Mouse (Mus musculus) left cerebral cortex, adult 2 months (tissue): ENCODE measurements around the gene Cdip1. TPM values are rescaled to one million over a fixed set of nuclear protein-coding genes. Genes with fewer than 3 reads are reported as not detected.
A peak's percentile ranks its signal among the peaks of the same experiment; 100 is the strongest.

Source experiments
- DNase-seq, 2 experiments: peaks; one replicate each; pipeline ENCODE4 v3.0.0; 2021 to 2022; ENCODE audit warnings: low spot score in 2 of 2, mixed read lengths in 1 of 2; ENCODE audit errors: extremely low spot score in 1 of 2
- H3K27ac ChIP-seq: fragments of 200-600 bp; 2 replicates; pipeline ENCODE4 v1.8.1; 2022
- H3K4me3 ChIP-seq: fragments of 200-600 bp; 2 replicates; pipeline ENCODE4 v1.8.1; 2022
- CTCF ChIP-seq: fragments of 200-600 bp; IDR thresholded peaks from 2 replicates; pipeline ENCODE4 v1.8.1; 2022; ENCODE audit warnings: antibody characterized with exemption, mild to moderate bottlenecking, moderate library complexity
- intact Hi-C: fragments of 180-260 bp; cut with DNase I; formaldehyde crosslinking; loops from one replicate; pipeline ENCODE4 v1.15.1; 2025
- total RNA-seq, 2 experiments: library from RNA; stranded (reverse); gene quantifications; 2 replicates each; pipeline ENCODE4 v1.2.3; 2021

The Cdip1 gene
- total RNA-seq, 2 experiments from 2014 or later: 189 to 204 TPM

DNA sequence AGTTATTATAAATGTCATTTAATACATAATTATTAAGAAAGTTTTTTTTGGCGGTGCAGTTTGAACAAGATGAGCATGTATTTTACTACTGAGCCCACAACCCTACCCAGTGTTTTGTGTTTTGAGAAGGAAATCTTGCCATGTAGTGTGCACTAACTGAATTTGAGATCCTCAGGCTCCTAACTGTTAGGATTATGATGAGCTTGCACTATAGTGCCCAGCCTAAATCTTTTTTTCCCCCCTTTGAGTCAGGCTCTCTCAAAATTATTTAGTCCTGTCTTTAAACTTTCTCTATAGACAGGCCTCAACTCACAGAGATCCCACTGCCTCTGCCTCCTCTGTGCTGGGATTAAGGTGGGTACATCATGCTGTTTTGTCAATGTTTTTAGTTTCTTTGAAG lies 62.6 kb downstream of the Cdip1 start:
- intact Hi-C loops: loop anchor here (2.0 kb wide), 1 partner anchor 61 kb away; no protein-coding TSS in a partner anchor
- no peak for DNase-seq
- no peak for TF ChIP-seq CTCF
- Histone ChIP-seq H3K27ac (peak overlapping the region; percentile 8; the same call in 1 of the 2 replicates), H3K4me3 (peak overlapping the region; percentile 99)

DNA sequence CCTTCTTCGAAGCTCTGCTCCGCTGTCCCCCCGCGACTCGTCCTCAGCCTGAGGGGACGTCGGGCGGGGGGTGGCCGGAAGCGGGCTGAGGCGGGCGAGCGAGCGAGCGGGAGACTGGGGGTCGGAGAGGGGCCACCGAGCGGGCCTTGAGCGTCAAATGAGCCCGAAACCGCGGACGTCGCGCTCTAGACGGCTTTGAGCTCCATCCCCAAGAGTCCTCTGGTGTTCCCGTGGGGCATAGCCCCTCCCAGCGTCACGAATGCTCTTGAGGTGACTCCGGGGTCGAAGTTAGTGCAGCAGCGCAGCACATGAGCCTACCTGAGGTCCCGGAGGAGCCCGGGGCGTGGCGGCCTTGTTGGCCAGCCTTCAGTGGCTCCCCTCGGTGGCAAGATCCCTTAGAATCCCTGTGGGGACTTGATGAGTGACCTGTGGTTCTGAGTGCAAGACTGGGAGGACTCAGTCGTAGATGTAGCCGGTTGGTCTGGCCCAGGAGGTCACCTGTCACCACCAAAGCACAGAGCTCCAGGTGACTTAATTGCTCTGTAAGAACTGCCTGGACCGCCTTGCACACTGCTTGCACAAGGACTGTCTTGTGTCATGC lies 63.5 kb downstream of the Cdip1 start:
- DNase-seq: peak in 1 of 2 experiments; percentile 35

DNA sequence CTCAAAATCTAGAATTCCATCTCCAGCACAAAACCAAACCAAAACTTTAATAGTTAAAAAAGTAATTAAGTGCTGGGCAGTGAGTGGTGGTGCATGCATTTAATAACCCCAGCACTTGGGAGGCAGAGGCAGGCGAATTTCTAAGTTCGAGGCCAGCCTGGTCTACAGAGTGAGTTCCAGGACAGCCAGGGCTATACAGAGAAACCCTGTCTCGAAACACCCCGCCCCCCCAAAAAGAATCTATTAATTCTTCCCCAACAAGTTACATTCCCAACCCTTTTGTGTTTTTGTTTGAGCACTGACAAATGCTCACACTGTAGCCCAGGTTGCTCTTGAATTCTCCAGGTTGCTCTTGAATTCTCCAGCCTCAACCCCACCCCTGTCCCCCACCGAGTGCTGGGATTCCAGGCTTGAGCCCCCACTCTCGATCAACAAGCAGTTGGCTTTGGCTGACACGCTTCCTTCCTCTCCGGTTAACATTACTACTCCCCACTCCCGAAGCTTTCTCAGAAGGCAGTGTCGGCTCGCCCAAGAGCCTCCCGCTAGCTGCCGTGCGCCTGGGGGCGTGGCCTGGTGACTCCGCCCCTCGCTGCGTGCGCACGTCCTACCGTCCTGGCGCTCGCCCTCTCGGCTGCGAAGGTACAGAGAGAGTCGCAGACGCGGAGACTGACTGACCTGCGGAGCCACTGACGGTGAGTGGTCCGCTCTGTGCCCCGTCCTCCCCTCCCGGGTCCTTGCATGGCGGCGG lies 64.1 kb downstream of the Cdip1 start, which contains the start of gene Hmox2:
Gene Hmox2 (plus strand): TSS at position 582 of the 748 bp plus-strand sequence.
- TF ChIP-seq CTCF: no peak
- intact Hi-C loops: loop anchor here (2.0 kb wide), 1 partner anchor 63 kb away; no protein-coding TSS in a partner anchor
- peak within 1 kb of the TSS; percentile 99 for H3K4me3 ChIP-seq
- peak within 1 kb of the TSS; percentile 95 for H3K27ac ChIP-seq
- DNase-seq: peak; percentile 92 to 95

More for the DNA sequence above, 63.5 kb downstream of the Cdip1 start:
- peak overlapping the region; percentile 99 for H3K4me3 ChIP-seq
- intact Hi-C loops: loop anchor here (2.0 kb wide), 1 partner anchor 62 kb away; no protein-coding TSS in a partner anchor
- TF ChIP-seq CTCF: no peak
- peak overlapping the region; percentile 95 for H3K27ac ChIP-seq

DNA sequence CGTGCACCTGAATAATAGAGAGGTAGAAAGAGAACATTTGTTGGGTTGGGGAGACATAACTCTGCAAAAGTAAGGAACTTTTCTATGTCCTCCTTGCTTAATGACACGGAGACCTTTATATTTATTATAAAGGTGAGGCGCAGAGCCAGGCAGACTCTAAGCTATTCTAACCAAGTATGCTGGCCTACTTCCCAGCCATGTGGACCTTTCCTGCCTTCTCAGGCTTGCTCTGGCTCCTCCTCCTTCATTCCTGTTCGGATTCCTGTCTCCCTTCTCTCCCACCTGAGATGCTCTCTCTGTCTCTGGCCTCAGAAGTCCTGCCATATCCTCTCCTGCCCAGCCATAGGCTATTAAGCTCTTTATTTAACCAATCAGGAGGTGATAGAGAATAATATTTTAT lies 64.8 kb downstream of the Cdip1 start:
- intact Hi-C loops: no loop called here
- no peak overlapping the region for H3K27ac ChIP-seq
- DNase-seq: no peak
- TF ChIP-seq CTCF: no peak
- H3K4me3 ChIP-seq: no peak overlapping the region

DNA sequence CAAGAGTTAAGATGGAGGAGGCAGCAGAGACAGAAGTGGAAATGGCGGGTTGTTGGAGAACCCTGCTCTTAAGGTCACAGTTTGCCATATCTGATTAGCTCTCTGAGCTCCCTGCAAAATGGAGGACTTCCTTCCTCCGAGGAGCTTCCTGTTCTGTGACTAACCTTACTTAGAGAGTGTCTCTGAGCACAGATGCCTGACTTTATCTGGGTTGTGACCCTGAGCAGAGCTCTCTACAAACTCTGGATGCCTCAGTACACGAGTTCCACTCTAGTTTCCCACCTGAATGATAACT lies 67.2 kb downstream of the Cdip1 start:
- DNase-seq: no peak
- H3K27ac ChIP-seq: peak overlapping the region; percentile 18; the same call in 1 of the 2 replicates
- TF ChIP-seq CTCF: no peak
- intact Hi-C loops: no loop called here
- no peak overlapping the region for H3K4me3 ChIP-seq

DNA sequence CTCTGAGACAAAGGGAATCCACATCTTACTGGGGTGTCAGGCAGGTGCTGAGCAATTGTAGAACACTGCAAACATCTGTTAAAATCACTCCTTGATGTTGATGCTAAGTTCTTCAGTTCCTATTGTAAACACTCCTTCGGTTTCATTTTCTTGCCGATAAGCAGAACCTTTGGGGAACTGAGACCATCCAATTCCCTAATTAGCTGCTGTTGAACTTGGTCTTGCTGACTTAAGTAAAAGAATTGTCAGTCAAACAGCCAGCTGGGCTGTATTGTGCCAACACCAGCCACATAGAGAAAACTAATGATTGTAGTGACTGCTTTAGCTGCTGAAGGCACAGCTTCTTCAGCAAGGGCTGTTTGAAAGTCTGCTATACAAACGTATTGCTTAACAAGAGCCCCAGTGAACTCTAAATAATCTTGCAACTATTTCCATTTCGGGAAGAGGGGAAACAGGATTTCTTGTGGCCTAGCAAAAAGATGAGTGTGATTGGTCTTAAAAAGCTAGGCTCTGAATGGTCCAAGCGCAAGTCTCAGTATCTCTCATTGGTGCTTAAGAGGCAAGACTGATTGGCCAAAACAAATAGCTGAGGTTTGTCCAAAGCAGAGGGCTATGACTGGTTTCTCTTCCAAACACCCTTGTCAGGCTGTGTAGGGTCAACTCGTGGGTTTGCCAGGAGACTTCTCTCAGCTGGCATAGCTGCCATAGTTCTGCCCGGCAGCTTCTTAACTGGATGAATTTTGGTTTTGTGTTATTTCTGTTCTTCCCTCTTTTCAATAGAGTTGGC lies 67.8 kb downstream of the Cdip1 start:
- Histone ChIP-seq H3K27ac (peak overlapping the region; percentile 18; the same call in 1 of the 2 replicates), H3K4me3 (no peak overlapping the region)
- DNase-seq: no peak
- no peak for TF ChIP-seq CTCF
- intact Hi-C loops: no loop called here

DNA sequence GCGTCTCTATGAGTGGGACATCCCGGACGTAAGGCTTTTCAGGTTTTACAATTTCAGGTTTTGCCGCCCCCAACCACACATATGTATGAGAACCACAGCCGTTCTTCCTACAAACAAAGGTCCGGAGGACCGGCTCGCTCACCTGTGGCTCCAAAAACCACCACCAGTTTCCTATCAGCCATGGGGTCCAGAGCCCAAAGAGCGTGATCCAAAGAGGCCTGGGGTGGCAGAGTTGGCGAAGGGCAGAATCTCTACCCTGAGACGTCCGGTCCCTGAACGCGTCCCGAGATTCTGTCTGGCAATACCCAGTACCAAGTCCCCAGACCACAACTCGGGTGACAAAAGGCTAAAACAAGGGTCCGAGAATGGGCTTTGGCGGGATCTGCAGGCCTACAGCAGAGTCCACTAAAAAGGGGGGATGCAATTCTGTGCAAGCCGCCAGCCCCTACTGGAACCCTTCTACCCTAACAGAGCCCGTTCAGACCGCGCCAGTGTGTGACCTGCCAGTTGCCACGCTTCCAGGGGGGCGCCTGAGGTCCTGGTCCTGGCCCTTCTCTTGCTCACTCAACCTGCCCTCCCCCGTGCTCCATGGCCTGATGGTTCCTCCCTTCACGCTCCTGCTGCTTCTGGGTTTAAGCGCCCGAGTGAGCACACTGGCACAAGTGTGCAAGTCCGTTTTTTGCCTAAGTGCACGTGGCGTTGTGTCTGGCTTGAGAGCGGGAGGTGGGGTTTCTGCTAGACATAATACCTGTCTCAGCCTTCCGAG lies 71.2 kb downstream of the Cdip1 start, which contains the start of gene Nmral1:
Gene Nmral1 (minus strand): TSS at position 604 of the 766 bp plus-strand sequence.
- peak; percentile 49 to 57 for DNase-seq

DNA sequence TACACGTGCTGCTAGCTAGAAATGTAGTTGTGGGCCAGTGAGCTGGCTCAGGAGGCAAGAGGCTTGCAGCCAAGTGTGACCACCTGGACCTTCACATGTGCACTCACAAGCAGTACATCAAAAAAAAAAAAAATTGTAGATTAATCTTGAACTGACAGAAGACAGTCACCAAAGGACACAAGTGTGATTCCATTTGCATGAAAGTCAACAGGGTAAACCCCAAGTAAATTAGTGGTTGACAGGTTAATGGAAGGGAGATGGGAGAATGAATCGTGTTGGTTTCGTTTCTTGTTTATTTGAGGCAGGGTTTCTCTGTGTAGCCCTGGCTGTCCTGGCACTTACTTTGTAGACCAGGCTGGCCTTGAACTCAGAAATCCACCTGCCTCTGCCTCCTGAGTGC lies 72.2 kb downstream of the Cdip1 start:
- intact Hi-C loops: loop anchor here (5.0 kb wide), 1 partner anchor 74 kb away; the partner anchor contains the start of gene Cdip1
- Histone ChIP-seq H3K27ac (no peak overlapping the region), H3K4me3 (peak overlapping the region; percentile 67)
- TF ChIP-seq CTCF: no peak
- no peak for DNase-seq

More for the DNA sequence above, 71.2 kb downstream of the Cdip1 start, which contains the start of gene Nmral1:
- Histone ChIP-seq H3K4me3 (peak within 1 kb of the TSS; percentile 67), H3K27ac (peak within 1 kb of the TSS; percentile 82)
- no peak for TF ChIP-seq CTCF
- intact Hi-C loops: loop anchor here (5.0 kb wide), 1 partner anchor 73 kb away; the partner anchor contains the start of gene Cdip1

DNA sequence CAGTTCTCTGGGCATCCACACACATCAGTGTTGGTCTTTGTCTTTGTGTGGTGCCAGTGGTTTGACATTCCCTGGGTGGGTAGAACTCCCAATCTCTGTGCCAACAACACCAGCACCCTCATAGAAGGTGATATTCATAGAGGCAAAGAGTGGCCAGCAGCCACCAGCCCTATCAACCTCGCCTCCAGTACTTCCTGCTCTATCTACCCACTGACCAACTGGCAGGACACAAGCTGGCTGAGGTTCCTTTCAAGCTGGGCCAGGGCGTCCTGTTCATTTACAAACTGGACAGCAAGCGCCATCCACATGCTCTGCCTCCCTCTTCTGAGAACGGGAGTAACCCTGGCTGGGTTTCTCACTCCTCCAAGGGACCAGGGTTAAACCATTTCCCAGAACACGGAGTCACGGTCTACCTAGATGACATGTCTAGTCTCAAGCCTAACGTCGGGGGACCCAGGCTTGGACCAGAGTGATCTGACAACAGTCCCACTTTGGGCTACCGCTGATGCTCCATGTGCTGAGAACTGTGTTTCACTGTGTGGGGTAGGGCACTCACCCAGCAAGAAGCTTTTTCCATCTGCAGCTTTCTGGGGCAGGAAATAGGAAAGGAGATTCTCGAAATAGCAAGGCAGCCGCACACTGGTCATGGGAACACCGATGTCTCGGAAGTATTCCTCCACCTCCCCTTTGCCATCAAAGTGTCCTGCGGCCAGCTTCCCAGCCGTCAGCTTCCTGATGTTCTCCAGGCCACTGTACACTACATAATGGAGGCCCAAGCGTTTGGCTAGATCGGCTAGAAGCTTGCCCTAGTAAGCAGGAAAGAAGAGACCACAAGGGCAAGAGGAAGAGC lies 76.0 kb downstream of the Cdip1 start:
- H3K27ac ChIP-seq: no peak overlapping the region
- no peak for DNase-seq
- no peak for TF ChIP-seq CTCF
- no peak overlapping the region for H3K4me3 ChIP-seq
- intact Hi-C loops: no loop called here

DNA sequence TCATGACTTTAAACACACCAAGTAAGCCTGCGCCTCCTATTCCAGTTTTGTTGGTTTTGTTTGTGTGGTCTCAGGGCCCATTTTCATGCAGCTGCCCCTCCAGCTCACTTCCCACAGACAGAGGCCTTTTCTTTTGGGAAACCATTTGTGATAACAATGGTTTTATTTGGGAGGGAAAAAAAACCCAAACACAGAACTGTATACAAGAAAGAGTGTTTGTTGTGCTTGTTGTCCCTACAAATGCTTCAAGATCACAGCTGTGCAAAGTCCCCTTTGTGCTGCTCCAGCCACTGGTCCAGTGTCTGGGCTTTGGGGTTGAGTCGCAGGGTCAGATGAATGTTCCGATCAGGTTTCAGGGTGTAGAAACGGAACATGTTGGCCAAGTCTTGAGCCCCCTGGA lies 78.9 kb downstream of the Cdip1 start:
- H3K27ac ChIP-seq: peak overlapping the region; percentile 37
- DNase-seq: no peak
- intact Hi-C loops: no loop called here
- H3K4me3 ChIP-seq: no peak overlapping the region
- TF ChIP-seq CTCF: no peak
